Mouse (Mus musculus): ENCODE data around the gene Tomt. TPM values are rescaled to one million over a fixed set of nuclear protein-coding genes. Genes with fewer than 3 reads are reported as not detected.

Tomt gene
- total and polyA plus RNA-seq, 3 experiments = not detected

- DNase-seq = no peak
- H3K4me3 ChIP-seq = no peak overlapping the region
- H3K36me3 ChIP-seq (ENCODE audit: control insufficient read depth, insufficient read depth, low read length) = no peaks in the 10 kb centered on the region
- TF ChIP-seq CTCF (IDR thresholded peaks at IDR 0.05) = no peak
- TF ChIP-seq EP300 (IDR thresholded peaks at IDR 0.05; ENCODE audit: insufficient read depth, low read depth, low read length) = no peak
- TF ChIP-seq POLR2A (IDR thresholded peaks at IDR 0.05; ENCODE audit: insufficient read depth, low read depth, low read length) = no peak
- intact Hi-C loops (cut with DNase I) = no loop called here
- H3K4me1 ChIP-seq (ENCODE audit: control insufficient read depth, insufficient read depth, low read length) = no peaks in the 10 kb centered on the region
- WGBS = 83% methylated on average over 6 of the region's 6 CpGs
- no peak overlapping the region for H3K9ac ChIP-seq (ENCODE audit: low read depth, low read length)
- no peaks in the 10 kb centered on the region for H3K27me3 ChIP-seq (ENCODE audit: control insufficient read depth, insufficient read depth, low read length)
- no peak overlapping the region for H3K27ac ChIP-seq
- H3K79me2 ChIP-seq (replicated peaks; ENCODE audit: control insufficient read depth, insufficient read depth, low read length) = no peaks in the 10 kb centered on the region
These were observed 19.9 kb downstream of the Tomt start for GRCm38 (mm10) chr7:101886274-101886673.

GRCm38 (mm10) chr7:101884160-101884559 lies 22.0 kb downstream of the Tomt start:
- Histone ChIP-seq H3K4me1 (ENCODE audit: control insufficient read depth, insufficient read depth, low read length) (no peaks in the 10 kb centered on the region), H3K4me3 (no peak overlapping the region), H3K79me2 (replicated peaks; ENCODE audit: control insufficient read depth, insufficient read depth, low read length) (no peaks in the 10 kb centered on the region), H3K27me3 (ENCODE audit: control insufficient read depth, insufficient read depth, low read length) (no peaks in the 10 kb centered on the region), H3K36me3 (ENCODE audit: control insufficient read depth, insufficient read depth, low read length) (no peaks in the 10 kb centered on the region), H3K27ac (no peak overlapping the region), H3K9ac (ENCODE audit: low read depth, low read length) (no peak overlapping the region)
- intact Hi-C loops (cut with DNase I) = no loop called here
- WGBS = 93% methylated on average over 4 of the region's 4 CpGs
- no peak for DNase-seq
- TF ChIP-seq POLR2A (IDR thresholded peaks at IDR 0.05; ENCODE audit: insufficient read depth, low read depth, low read length) = no peak
- TF ChIP-seq CTCF (IDR thresholded peaks at IDR 0.05) = no peak
- TF ChIP-seq EP300 (IDR thresholded peaks at IDR 0.05; ENCODE audit: insufficient read depth, low read depth, low read length) = no peak

DNA sequence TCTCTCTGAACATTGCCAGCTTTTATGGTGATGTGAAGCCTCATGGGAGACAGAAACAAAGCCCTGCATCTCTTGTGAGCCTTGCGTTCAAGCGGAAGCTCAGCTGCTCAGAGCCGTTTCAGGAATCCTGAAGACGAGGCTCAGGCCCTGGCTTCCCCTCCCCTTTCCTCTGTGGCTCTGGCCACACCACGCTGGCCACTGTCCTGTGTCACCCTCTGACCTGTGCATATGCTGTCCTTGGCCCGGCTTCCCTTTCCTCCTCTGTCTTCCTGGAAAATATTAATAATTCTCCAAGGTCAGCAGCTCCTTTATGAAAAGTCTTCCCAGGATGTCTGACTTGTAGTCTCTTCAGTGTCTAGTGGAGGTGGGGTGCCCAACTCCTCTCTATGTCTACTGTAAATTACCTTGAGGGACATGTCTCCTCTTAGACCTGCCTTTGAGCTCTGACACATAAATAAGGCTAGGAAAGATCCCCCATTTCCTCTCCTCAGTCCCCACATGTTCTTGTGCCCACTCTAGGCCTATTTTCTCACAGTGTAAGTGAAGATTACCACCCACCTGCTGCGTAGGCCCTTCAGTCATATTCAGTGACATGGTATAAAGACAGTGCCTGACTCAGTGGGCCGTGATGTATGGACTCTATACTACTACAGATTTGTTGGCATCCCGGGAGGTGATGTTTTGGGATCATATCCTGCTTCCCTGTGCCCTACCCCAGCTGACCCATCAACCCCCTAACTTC lies 23.6 kb downstream of the Tomt start:
- Histone ChIP-seq H3K27me3 (ENCODE audit: control insufficient read depth, insufficient read depth, low read length) (no peaks in the 10 kb centered on the region), H3K4me3 (no peak overlapping the region), H3K9ac (ENCODE audit: low read depth, low read length) (no peak overlapping the region), H3K4me1 (ENCODE audit: control insufficient read depth, insufficient read depth, low read length) (no peaks in the 10 kb centered on the region), H3K36me3 (ENCODE audit: control insufficient read depth, insufficient read depth, low read length) (no peaks in the 10 kb centered on the region), H3K79me2 (replicated peaks; ENCODE audit: control insufficient read depth, insufficient read depth, low read length) (no peaks in the 10 kb centered on the region), H3K27ac (no peak overlapping the region)
- no peak for TF ChIP-seq POLR2A (IDR thresholded peaks at IDR 0.05; ENCODE audit: insufficient read depth, low read depth, low read length)
- WGBS = 49% methylated on average over 9 of the region's 9 CpGs
- intact Hi-C loops (cut with DNase I) = no loop called here
- DNase-seq = no peak

- Histone ChIP-seq H3K27ac (no peak overlapping the region), H3K4me3 (no peak overlapping the region), H3K4me1 (ENCODE audit: control insufficient read depth, insufficient read depth, low read length) (no peaks in the 10 kb centered on the region), H3K79me2 (replicated peaks; ENCODE audit: control insufficient read depth, insufficient read depth, low read length) (no peaks in the 10 kb centered on the region), H3K36me3 (ENCODE audit: control insufficient read depth, insufficient read depth, low read length) (no peaks in the 10 kb centered on the region), H3K9ac (ENCODE audit: low read depth, low read length) (no peak overlapping the region), H3K27me3 (ENCODE audit: control insufficient read depth, insufficient read depth, low read length) (no peaks in the 10 kb centered on the region)
- DNase-seq = no peak
- TF ChIP-seq CTCF (IDR thresholded peaks at IDR 0.05) = no peak
- no peak for TF ChIP-seq EP300 (IDR thresholded peaks at IDR 0.05; ENCODE audit: insufficient read depth, low read depth, low read length)
- TF ChIP-seq POLR2A (IDR thresholded peaks at IDR 0.05; ENCODE audit: insufficient read depth, low read depth, low read length) = no peak
- 77% methylated on average over 4 of the region's 4 CpGs for WGBS
- intact Hi-C loops (cut with DNase I) = no loop called here
These were observed 25.3 kb downstream of the Tomt start for GRCm38 (mm10) chr7:101880855-101881254.

DNA sequence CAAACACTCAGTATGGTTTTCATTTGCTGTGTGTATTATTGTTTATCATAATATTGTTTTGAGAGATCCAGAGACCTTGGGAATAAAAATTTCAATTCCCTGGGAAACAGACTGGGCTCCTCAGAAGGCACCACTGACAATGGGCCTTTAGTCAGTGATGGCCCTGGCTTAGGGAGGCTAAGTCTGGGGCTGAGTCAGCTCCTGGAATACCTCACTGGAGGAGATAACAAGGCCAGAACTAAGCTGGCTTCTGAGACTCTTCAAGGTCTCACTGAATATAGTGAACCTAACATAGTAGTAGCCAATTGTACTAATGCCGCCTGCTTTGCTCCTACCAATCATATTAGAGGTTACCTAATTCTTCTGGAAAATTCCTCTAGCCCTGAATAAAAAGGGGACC lies 30.2 kb downstream of the Tomt start:
- H3K27ac ChIP-seq = no peak overlapping the region
- intact Hi-C loops (cut with DNase I) = no loop called here
- peaks cover 3% of the 10 kb centered on the region; the same call in 1 of the 2 replicates for H3K4me1 ChIP-seq (ENCODE audit: control insufficient read depth, insufficient read depth, low read length)
- TF ChIP-seq CTCF (IDR thresholded peaks at IDR 0.05) (no peak), EP300 (IDR thresholded peaks at IDR 0.05; ENCODE audit: insufficient read depth, low read depth, low read length) (no peak), POLR2A (IDR thresholded peaks at IDR 0.05; ENCODE audit: insufficient read depth, low read depth, low read length) (no peak)
- H3K27me3 ChIP-seq (ENCODE audit: control insufficient read depth, insufficient read depth, low read length) = no peaks in the 10 kb centered on the region
- WGBS = 100% methylated on average over 1 of the region's 1 CpGs
- no peak overlapping the region for H3K4me3 ChIP-seq
- DNase-seq = no peak
- no peak overlapping the region for H3K9ac ChIP-seq (ENCODE audit: low read depth, low read length)
- H3K79me2 ChIP-seq (replicated peaks; ENCODE audit: control insufficient read depth, insufficient read depth, low read length) = no peaks in the 10 kb centered on the region
- H3K36me3 ChIP-seq (ENCODE audit: control insufficient read depth, insufficient read depth, low read length) = no peaks in the 10 kb centered on the region

DNA sequence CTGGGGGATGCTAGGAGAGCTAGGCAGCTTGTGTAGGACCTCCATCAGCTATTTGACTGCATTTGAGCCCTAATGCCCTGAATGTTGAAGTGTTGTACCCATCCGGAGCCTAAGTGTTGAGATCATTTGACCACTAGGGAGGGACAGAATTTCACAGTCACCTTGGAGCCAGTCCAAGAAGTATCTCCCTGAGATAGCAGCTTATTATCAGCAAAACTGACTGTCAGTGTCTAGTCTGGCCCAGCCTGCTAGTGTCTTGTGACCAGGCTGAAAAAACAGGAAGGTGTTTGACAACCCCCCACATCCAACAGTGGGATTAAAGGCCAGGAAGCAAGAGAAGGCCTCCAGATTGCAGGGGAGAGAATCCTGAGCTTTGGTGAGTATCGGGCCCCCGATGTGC lies 34.9 kb downstream of the Tomt start:
- intact Hi-C loops (cut with DNase I) = no loop called here
- Histone ChIP-seq H3K4me1 (ENCODE audit: control insufficient read depth, insufficient read depth, low read length) (peaks cover 5% of the 10 kb centered on the region), H3K4me3 (no peak overlapping the region), H3K36me3 (ENCODE audit: control insufficient read depth, insufficient read depth, low read length) (no peaks in the 10 kb centered on the region), H3K27ac (no peak overlapping the region), H3K27me3 (ENCODE audit: control insufficient read depth, insufficient read depth, low read length) (no peaks in the 10 kb centered on the region), H3K79me2 (replicated peaks; ENCODE audit: control insufficient read depth, insufficient read depth, low read length) (no peaks in the 10 kb centered on the region), H3K9ac (ENCODE audit: low read depth, low read length) (no peak overlapping the region)
- 25% methylated on average over 3 of the region's 3 CpGs for WGBS
- TF ChIP-seq POLR2A (IDR thresholded peaks at IDR 0.05; ENCODE audit: insufficient read depth, low read depth, low read length) = no peak
- DNase-seq = no peak
